Mouse (Mus musculus): ENCODE measurements around the gene Ehmt1.

- TF ChIP-seq CTCF (IDR thresholded peaks at IDR 0.05; ENCODE audit: low read depth): no peak
- TF ChIP-seq EP300 (IDR thresholded peaks at IDR 0.05; ENCODE audit: low read depth): no peak
Observed at GRCm38 (mm10) chr2:24904823-24905652, 14.4 kb downstream of the Ehmt1 start.

Measured in liver, postnatal 0 days (tissue).